Mouse (Mus musculus): Measurements from ENCODE around the gene Klrk1. TPM values are rescaled to one million over a fixed set of nuclear protein-coding genes. Genes with fewer than 3 reads are reported as not detected.
"Not testable (repeated sequence)": the region's sequence is repeated elsewhere in the genome, so short reads cannot be mapped to it uniquely, and the experiment has no call there.

Gene Klrk1
- polyA plus RNA-seq (2012; ENCODE audit: insufficient read depth, insufficient read length, missing spikeins), result 0.83 and 1.1 TPM in 2 replicates

- Histone ChIP-seq H3K27ac (replicated peaks; ENCODE audit: low read depth, low read length) (no peak within 1 kb of the TSS), H3K4me3 (ENCODE audit: insufficient read depth, low read depth, low read length) (no peak within 1 kb of the TSS), H3K4me1 (ENCODE audit: control insufficient read depth, insufficient read depth, insufficient read length, low read length) (no peaks in the 10 kb centered on the region)
These were observed at the start of gene Klrk1 for GRCm38 (mm10) chr6:129623735-129624134. Gene Klrk1, minus strand, starts transcription at chr6:129623864.

GRCm38 (mm10) chr6:129661301-129661700 is 37.6 kb upstream of the Klrk1 start:
- H3K4me1 ChIP-seq (ENCODE audit: control insufficient read depth, insufficient read depth, insufficient read length, low read length); H3K27ac ChIP-seq (replicated peaks; ENCODE audit: low read depth, low read length); H3K4me3 ChIP-seq (ENCODE audit: insufficient read depth, low read depth, low read length): not testable (repeated sequence)

GRCm38 (mm10) chr6:129660589-129660988 is 36.9 kb upstream of the Klrk1 start, which contains the start of gene Klrc2:
Gene Klrc2, minus strand, starts transcription at chr6:129660689.
- not testable (repeated sequence) for H3K27ac ChIP-seq (replicated peaks; ENCODE audit: low read depth, low read length); H3K4me1 ChIP-seq (ENCODE audit: control insufficient read depth, insufficient read depth, insufficient read length, low read length); H3K4me3 ChIP-seq (ENCODE audit: insufficient read depth, low read depth, low read length)

- not testable (repeated sequence) for H3K4me3 ChIP-seq (ENCODE audit: insufficient read depth, low read depth, low read length); H3K4me1 ChIP-seq (ENCODE audit: control insufficient read depth, insufficient read depth, insufficient read length, low read length); H3K27ac ChIP-seq (replicated peaks; ENCODE audit: low read depth, low read length)
These were observed 20.4 kb upstream of the Klrk1 start for GRCm38 (mm10) chr6:129644054-129644453.

- H3K27ac ChIP-seq (replicated peaks; ENCODE audit: low read depth, low read length); H3K4me3 ChIP-seq (ENCODE audit: insufficient read depth, low read depth, low read length); H3K4me1 ChIP-seq (ENCODE audit: control insufficient read depth, insufficient read depth, insufficient read length, low read length): not testable (repeated sequence)
These were observed 19.6 kb upstream of the Klrk1 start, which contains the start of gene Klrc3 for GRCm38 (mm10) chr6:129643237-129643636. Gene Klrc3, minus strand, starts transcription at chr6:129643337.

GRCm38 (mm10) chr6:129631046-129631445 is 7.4 kb upstream of the Klrk1 start:
- H3K4me3 ChIP-seq (ENCODE audit: insufficient read depth, low read depth, low read length); H3K4me1 ChIP-seq (ENCODE audit: control insufficient read depth, insufficient read depth, insufficient read length, low read length); H3K27ac ChIP-seq (replicated peaks; ENCODE audit: low read depth, low read length): not testable (repeated sequence)

GRCm38 (mm10) chr6:129608372-129608771 is 15.3 kb downstream of the Klrk1 start:
- no peaks in the 10 kb centered on the region for H3K4me1 ChIP-seq (ENCODE audit: control insufficient read depth, insufficient read depth, insufficient read length, low read length)
- H3K27ac ChIP-seq (replicated peaks; ENCODE audit: low read depth, low read length), result no peak overlapping the region
- H3K4me3 ChIP-seq (ENCODE audit: insufficient read depth, low read depth, low read length), result no peak overlapping the region

- Histone ChIP-seq H3K4me1 (ENCODE audit: control insufficient read depth, insufficient read depth, insufficient read length, low read length) (no peaks in the 10 kb centered on the region), H3K4me3 (ENCODE audit: insufficient read depth, low read depth, low read length) (no peak within 1 kb of the TSS), H3K27ac (replicated peaks; ENCODE audit: low read depth, low read length) (no peak within 1 kb of the TSS)
These were observed 32.2 kb downstream of the Klrk1 start, which contains the start of gene Klrd1 for GRCm38 (mm10) chr6:129591508-129591907. Gene Klrd1, plus strand, starts transcription at chr6:129591782.

- no peaks in the 10 kb centered on the region for H3K4me1 ChIP-seq (ENCODE audit: control insufficient read depth, insufficient read depth, insufficient read length, low read length)
- no peak overlapping the region for H3K4me3 ChIP-seq (ENCODE audit: insufficient read depth, low read depth, low read length)
- no peak overlapping the region for H3K27ac ChIP-seq (replicated peaks; ENCODE audit: low read depth, low read length)
These were observed 40.6 kb downstream of the Klrk1 start for GRCm38 (mm10) chr6:129583014-129583413.

GRCm38 (mm10) chr6:129581896-129582295 is 41.8 kb downstream of the Klrk1 start:
- no peak overlapping the region for H3K27ac ChIP-seq (replicated peaks; ENCODE audit: low read depth, low read length)
- no peak overlapping the region for H3K4me3 ChIP-seq (ENCODE audit: insufficient read depth, low read depth, low read length)
- no peaks in the 10 kb centered on the region for H3K4me1 ChIP-seq (ENCODE audit: control insufficient read depth, insufficient read depth, insufficient read length, low read length)

- no peak overlapping the region for H3K27ac ChIP-seq (replicated peaks; ENCODE audit: low read depth, low read length)
- no peaks in the 10 kb centered on the region for H3K4me1 ChIP-seq (ENCODE audit: control insufficient read depth, insufficient read depth, insufficient read length, low read length)
- H3K4me3 ChIP-seq (ENCODE audit: insufficient read depth, low read depth, low read length), result no peak overlapping the region
These were observed 42.4 kb downstream of the Klrk1 start for GRCm38 (mm10) chr6:129581274-129581673.

- Histone ChIP-seq H3K4me3 (ENCODE audit: insufficient read depth, low read depth, low read length) (no peak within 1 kb of the TSS), H3K27ac (replicated peaks; ENCODE audit: low read depth, low read length) (no peak within 1 kb of the TSS), H3K4me1 (ENCODE audit: control insufficient read depth, insufficient read depth, insufficient read length, low read length) (no peaks in the 10 kb centered on the region)
These were observed 46.1 kb downstream of the Klrk1 start, which contains the start of gene Klre1 for GRCm38 (mm10) chr6:129577605-129578004. Gene Klre1, plus strand, starts transcription at chr6:129577905.

GRCm38 (mm10) chr6:129575315-129575714 is 48.3 kb downstream of the Klrk1 start:
- Histone ChIP-seq H3K4me3 (ENCODE audit: insufficient read depth, low read depth, low read length) (no peak overlapping the region), H3K27ac (replicated peaks; ENCODE audit: low read depth, low read length) (no peak overlapping the region), H3K4me1 (ENCODE audit: control insufficient read depth, insufficient read depth, insufficient read length, low read length) (no peaks in the 10 kb centered on the region)

GRCm38 (mm10) chr6:129565257-129565656 is 58.4 kb downstream of the Klrk1 start:
- no peak overlapping the region for H3K27ac ChIP-seq (replicated peaks; ENCODE audit: low read depth, low read length)
- H3K4me1 ChIP-seq (ENCODE audit: control insufficient read depth, insufficient read depth, insufficient read length, low read length), result no peaks in the 10 kb centered on the region
- no peak overlapping the region for H3K4me3 ChIP-seq (ENCODE audit: insufficient read depth, low read depth, low read length)
